8 mouse cellular contexts compared by ENCODE assay signal in genomic region chr7:131543623-131544481, GRCm38 (mm10). TPM values are rescaled to one million over a fixed set of nuclear protein-coding genes. Genes with fewer than 3 reads are reported as not detected.
A peak's percentile ranks its signal among the peaks of the same experiment; 100 is the strongest.
DNase-seq lines count a peak whose midpoint lies in the region; ATAC-seq and TF ChIP-seq lines count a peak whose summit lies in the region.

No protein-coding gene starts in this region.

- H3K4me1 ChIP-seq in lung, postnatal 0 days (ENCODE audit: insufficient read depth, low read depth, low read length): peaks cover 16% of the 10 kb centered on the region; the same call in 1 of the 2 replicates
- peaks cover 6% of the 10 kb centered on the region; the same call in 1 of the 2 replicates for H3K4me1 ChIP-seq in lung, adult 2 months (ENCODE audit: control insufficient read depth, insufficient read depth, low read length)
- H3K4me1 ChIP-seq in embryonic facial prominence, embryonic 15.5 days: peaks cover 31% of the 10 kb centered on the region
- H3K4me1 ChIP-seq in kidney, postnatal 0 days (replicated peaks; ENCODE audit: insufficient read depth, low read length): peaks cover 18% of the 10 kb centered on the region; the same call in 1 of the 2 replicates
- peaks cover 20% of the 10 kb centered on the region for H3K4me1 ChIP-seq in neural tube, embryonic 11.5 days (ENCODE audit: control insufficient read depth, insufficient read depth, low read length)

- H3K36me3 ChIP-seq in lung, postnatal 0 days (ENCODE audit: insufficient read depth, low read length): no peaks in the 10 kb centered on the region
- no peaks in the 10 kb centered on the region for H3K36me3 ChIP-seq in embryonic facial prominence, embryonic 15.5 days
- no peaks in the 10 kb centered on the region for H3K36me3 ChIP-seq in kidney, postnatal 0 days (ENCODE audit: insufficient read depth, low read length)
- no peaks in the 10 kb centered on the region for H3K36me3 ChIP-seq in neural tube, embryonic 11.5 days (ENCODE audit: control insufficient read depth, insufficient read depth, low read length)

- TF ChIP-seq CTCF in lung, postnatal 0 days (IDR thresholded peaks at IDR 0.05): no peak
- TF ChIP-seq CTCF in lung, adult 2 months (IDR thresholded peaks at IDR 0.05; ENCODE audit: insufficient read depth, low read length): no peak
- no peak for TF ChIP-seq CTCF in kidney, postnatal 0 days (IDR thresholded peaks at IDR 0.05; ENCODE audit: low read depth)

- H3K4me3 ChIP-seq in lung, postnatal 0 days (ENCODE audit: low read depth, low read length): peak overlapping the region; percentile 35
- no peak overlapping the region for H3K4me3 ChIP-seq in lung, adult 2 months (replicated peaks; ENCODE audit: extremely low read depth, low read depth, low read length)
- H3K4me3 ChIP-seq in embryonic facial prominence, embryonic 15.5 days (replicated peaks): peak overlapping the region; percentile 39; the same call in 1 of the 2 replicates
- H3K4me3 ChIP-seq in kidney, postnatal 0 days (replicated peaks; ENCODE audit: low read depth, low read length): peak overlapping the region; percentile 31
- peak overlapping the region; percentile 39 for H3K4me3 ChIP-seq in neural tube, embryonic 11.5 days (ENCODE audit: low read depth, low read length)

- peaks cover 84% of the 10 kb centered on the region for H3K27me3 ChIP-seq in lung, postnatal 0 days (replicated peaks; ENCODE audit: insufficient read depth, low read length)
- H3K27me3 ChIP-seq in embryonic facial prominence, embryonic 15.5 days: peaks cover 98% of the 10 kb centered on the region
- peaks cover 93% of the 10 kb centered on the region for H3K27me3 ChIP-seq in kidney, postnatal 0 days (ENCODE audit: insufficient read depth, low read length)
- peaks cover 88% of the 10 kb centered on the region for H3K27me3 ChIP-seq in neural tube, embryonic 11.5 days (ENCODE audit: control insufficient read depth, insufficient read depth, low read length)

- no peaks in the 10 kb centered on the region for H3K9me3 ChIP-seq in lung, postnatal 0 days (ENCODE audit: low read length)
- no peaks in the 10 kb centered on the region for H3K9me3 ChIP-seq in embryonic facial prominence, embryonic 15.5 days (replicated peaks)
- no peaks in the 10 kb centered on the region for H3K9me3 ChIP-seq in kidney, postnatal 0 days (replicated peaks; ENCODE audit: low read length)
- H3K9me3 ChIP-seq in neural tube, embryonic 11.5 days (ENCODE audit: control insufficient read depth, low read length): no peaks in the 10 kb centered on the region

- no peak for TF ChIP-seq POLR2A in lung, adult 2 months (IDR thresholded peaks at IDR 0.05; ENCODE audit: borderline replicate concordance, extremely low read depth, low read depth, low read length)

- under 1% methylated on average over 73 of the region's 75 CpGs for WGBS in lung, postnatal 0 days
- WGBS in lung, adult 2 months: 3% methylated on average over 75 of the region's 75 CpGs
- WGBS in embryonic facial prominence, embryonic 15.5 days: under 1% methylated on average over 74 of the region's 75 CpGs
- WGBS in kidney, postnatal 0 days: under 1% methylated on average over 74 of the region's 75 CpGs
- under 1% methylated on average over 75 of the region's 75 CpGs for WGBS in neural tube, embryonic 11.5 days

- 0 out of 2 replicates have a peak, but pooled peaks have one; percentile 8 for ATAC-seq in lung, postnatal 0 days
- no peak for ATAC-seq in embryonic facial prominence, embryonic 15.5 days (ENCODE audit: insufficient number of reproducible peaks, low FRiP score, low TSS enrichment, low read depth)
- ATAC-seq in kidney, postnatal 0 days (replicated peaks; ENCODE audit: low FRiP score, low read depth): no peak
- no peak for ATAC-seq in neural tube, embryonic 11.5 days (ENCODE audit: insufficient read depth, low FRiP score, low TSS enrichment)

- no peak overlapping the region for H3K27ac ChIP-seq in lung, postnatal 0 days (ENCODE audit: low read length)
- H3K27ac ChIP-seq in embryonic facial prominence, embryonic 15.5 days (replicated peaks): no peak overlapping the region
- H3K27ac ChIP-seq in kidney, postnatal 0 days: no peak overlapping the region
- peak overlapping the region; percentile 37; the same call in 1 of the 2 replicates for H3K27ac ChIP-seq in neural tube, embryonic 11.5 days (ENCODE audit: low read depth, low read length)

- no peak overlapping the region for H3K9ac ChIP-seq in lung, postnatal 0 days (replicated peaks; ENCODE audit: low read depth)
- H3K9ac ChIP-seq in embryonic facial prominence, embryonic 15.5 days: no peak overlapping the region
- no peak overlapping the region for H3K9ac ChIP-seq in kidney, postnatal 0 days (ENCODE audit: low read depth, low read length)
- H3K9ac ChIP-seq in neural tube, embryonic 11.5 days (ENCODE audit: low read length): peak overlapping the region; percentile 33; the same call in 1 of the 2 replicates

- TF ChIP-seq EP300 in lung, postnatal 0 days (IDR thresholded peaks at IDR 0.05): no peak

- no peak for DNase-seq in lung, postnatal 0 days (ENCODE audit: low spot score)
- no peak for DNase-seq in lung, adult 2 months
- no peak for DNase-seq in kidney, postnatal 0 days (ENCODE audit: low spot score)
- peak; percentile 64 for DNase-seq in neural tube, embryonic 11.5 days (ENCODE audit: low spot score)
- no peak for DNase-seq in urinary bladder, postnatal 14 days (ENCODE audit: low spot score)
- no peak for DNase-seq in thymus, postnatal 36 days
- no peak for DNase-seq in frontal cortex, postnatal 10 days (ENCODE audit: low spot score in 2 of 2)

- H3K4me2 ChIP-seq in lung, postnatal 0 days (replicated peaks; ENCODE audit: low read depth, low read length): peak overlapping the region; percentile 57
- peak overlapping the region; percentile 73 for H3K4me2 ChIP-seq in embryonic facial prominence, embryonic 15.5 days (replicated peaks)
- H3K4me2 ChIP-seq in kidney, postnatal 0 days (ENCODE audit: low read length): peak overlapping the region; percentile 61
- peak overlapping the region; percentile 72 for H3K4me2 ChIP-seq in neural tube, embryonic 11.5 days (ENCODE audit: low read depth)

RNA-seq across cellular contexts. Expression of gene Hmx3, which starts 1.2 kb away (rescaled TPM):
- polyA plus RNA-seq in lung, postnatal 0 days (2015; fragmentation: Nextera tagmentation; extraction: Ambion mirVana): not detected in 2 replicates
- not detected in 2 replicates for polyA plus RNA-seq in lung, adult 2 months (2012; rRNA removed)
- polyA plus RNA-seq in embryonic facial prominence, embryonic 15.5 days (2015; fragmentation: Nextera tagmentation; extraction: Ambion mirVana): not detected in 2 replicates
- polyA plus RNA-seq in kidney, postnatal 0 days (2015; fragmentation: Nextera tagmentation; extraction: Ambion mirVana): 0.22 TPM in 1 of 2 replicates, not detected in the other
- polyA plus RNA-seq in neural tube, embryonic 11.5 days (2014; fragmentation: Nextera tagmentation; extraction: Ambion mirVana): 0.92 and 1.4 TPM in 2 replicates

RNA-seq across cellular contexts. Expression of gene Hmx2, which starts 4.7 kb away (rescaled TPM):
- polyA plus RNA-seq in lung, postnatal 0 days (2015; fragmentation: Nextera tagmentation; extraction: Ambion mirVana): not detected in 2 replicates
- polyA plus RNA-seq in lung, adult 2 months (2012; rRNA removed): not detected in 2 replicates
- polyA plus RNA-seq in embryonic facial prominence, embryonic 15.5 days (2015; fragmentation: Nextera tagmentation; extraction: Ambion mirVana): 0.24 TPM in 1 of 2 replicates, not detected in the other
- polyA plus RNA-seq in kidney, postnatal 0 days (2015; fragmentation: Nextera tagmentation; extraction: Ambion mirVana): 4.8 and 6.1 TPM in 2 replicates
- polyA plus RNA-seq in neural tube, embryonic 11.5 days (2014; fragmentation: Nextera tagmentation; extraction: Ambion mirVana): 1.7 and 2.9 TPM in 2 replicates

RNA-seq across cellular contexts. Expression of gene Bub3, which starts 16.2 kb away (rescaled TPM):
- 92.6 and 101 TPM in 2 replicates for polyA plus RNA-seq in lung, postnatal 0 days (2015; fragmentation: Nextera tagmentation; extraction: Ambion mirVana)
- polyA plus RNA-seq in lung, adult 2 months (2012; rRNA removed): 52.4 and 71.6 TPM in 2 replicates
- polyA plus RNA-seq in embryonic facial prominence, embryonic 15.5 days (2015; fragmentation: Nextera tagmentation; extraction: Ambion mirVana): 177 and 189 TPM in 2 replicates
- 136 and 142 TPM in 2 replicates for polyA plus RNA-seq in kidney, postnatal 0 days (2015; fragmentation: Nextera tagmentation; extraction: Ambion mirVana)
- 257 TPM in 2 replicates for polyA plus RNA-seq in neural tube, embryonic 11.5 days (2014; fragmentation: Nextera tagmentation; extraction: Ambion mirVana)
